Mouse (Mus musculus) left cerebral cortex, postnatal 36 days (tissue): ENCODE measurements around the gene Gal3st2. TPM values are rescaled to one million over a fixed set of nuclear protein-coding genes. Genes with fewer than 3 reads are reported as not detected.
A peak's percentile ranks its signal among the peaks of the same experiment; 100 is the strongest.
"Not testable (repeated sequence)": the region's sequence is repeated elsewhere in the genome, so short reads cannot be mapped to it uniquely, and the experiment has no call there.

Source experiments
- DNase-seq, 2 experiments: peaks; one replicate each; pipeline ENCODE4 v3.0.0; 2021 to 2022; ENCODE audit warnings: low spot score in 2 of 2, mixed read lengths in 1 of 2
- intact Hi-C: fragments of 180-260 bp; cut with DNase I; formaldehyde crosslinking; loops from one replicate; pipeline ENCODE4 v1.15.1; 2025
- total RNA-seq, 2 experiments: library from RNA; stranded (reverse); gene quantifications; 2 replicates each; pipeline ENCODE4 v1.2.3; 2021

The Gal3st2 gene
- total RNA-seq, 2 experiments from 2014 or later: 0.12 to 0.16 TPM

DNA sequence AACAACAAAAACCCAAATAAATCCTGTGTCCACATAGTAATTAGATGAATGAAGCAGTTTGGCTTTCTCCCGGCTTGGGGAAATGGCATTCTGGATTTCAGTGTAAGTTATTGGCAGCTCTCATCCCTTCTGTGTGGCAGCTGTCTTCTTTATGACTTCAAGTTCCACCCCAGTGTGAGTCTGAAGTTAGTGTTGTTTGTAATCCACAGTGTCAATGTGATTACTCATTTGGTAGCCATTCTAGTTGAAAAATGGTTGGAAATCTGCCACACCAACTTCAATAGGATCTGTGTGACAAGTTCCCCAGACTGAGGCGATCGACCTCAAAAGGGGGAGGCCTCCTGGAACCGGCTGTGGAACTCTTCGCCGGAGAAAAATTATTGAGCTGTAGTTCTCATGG is 3.7 kb upstream of the Gal3st2 start:
- DNase-seq: no peak
- intact Hi-C loops: loop anchor here (2.0 kb wide), 1 partner anchor 63 kb away; no protein-coding TSS in a partner anchor

DNA sequence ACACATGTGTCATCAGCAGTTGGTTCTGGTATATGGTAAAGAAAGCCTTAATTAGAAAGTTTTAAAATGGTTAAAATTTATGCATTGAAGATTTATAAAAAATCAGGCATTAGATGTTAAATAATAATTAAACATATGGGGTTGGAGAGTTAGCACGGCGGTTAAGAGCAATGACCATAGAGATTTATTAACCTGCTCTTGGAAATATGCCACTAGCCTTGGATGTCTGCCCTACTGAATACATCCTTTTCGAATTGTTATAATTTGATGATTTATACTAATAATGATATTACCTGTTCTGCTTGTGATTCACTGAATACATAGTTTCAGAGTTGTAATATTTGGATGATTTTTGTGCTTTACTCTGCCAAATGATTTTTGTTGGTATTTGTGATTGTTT is 3.1 kb upstream of the Gal3st2 start:
- intact Hi-C loops: loop anchor here (2.0 kb wide), 1 partner anchor 63 kb away; no protein-coding TSS in a partner anchor
- no peak for DNase-seq

DNA sequence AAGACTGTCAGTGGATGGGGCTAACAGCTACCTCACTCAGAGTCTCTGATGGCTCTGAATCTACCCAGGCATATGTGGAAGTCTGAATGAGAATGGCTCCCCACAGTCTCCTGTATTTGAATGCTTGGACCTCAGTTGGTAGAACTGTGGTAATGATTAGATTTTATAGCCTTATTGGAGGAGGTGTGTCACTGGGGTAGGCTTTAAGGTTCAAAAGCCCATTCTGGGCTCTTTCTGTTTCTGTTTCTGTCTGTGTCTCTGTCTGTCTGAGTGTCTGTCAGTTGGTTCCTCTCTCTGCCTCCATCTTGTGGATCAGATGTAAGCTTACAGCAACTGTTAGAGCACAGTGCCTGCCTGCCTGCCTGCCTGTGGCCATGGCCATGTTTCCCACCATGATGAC is 1.5 kb upstream of the Gal3st2 start:
- intact Hi-C loops: no loop called here
- no peak for DNase-seq

DNA sequence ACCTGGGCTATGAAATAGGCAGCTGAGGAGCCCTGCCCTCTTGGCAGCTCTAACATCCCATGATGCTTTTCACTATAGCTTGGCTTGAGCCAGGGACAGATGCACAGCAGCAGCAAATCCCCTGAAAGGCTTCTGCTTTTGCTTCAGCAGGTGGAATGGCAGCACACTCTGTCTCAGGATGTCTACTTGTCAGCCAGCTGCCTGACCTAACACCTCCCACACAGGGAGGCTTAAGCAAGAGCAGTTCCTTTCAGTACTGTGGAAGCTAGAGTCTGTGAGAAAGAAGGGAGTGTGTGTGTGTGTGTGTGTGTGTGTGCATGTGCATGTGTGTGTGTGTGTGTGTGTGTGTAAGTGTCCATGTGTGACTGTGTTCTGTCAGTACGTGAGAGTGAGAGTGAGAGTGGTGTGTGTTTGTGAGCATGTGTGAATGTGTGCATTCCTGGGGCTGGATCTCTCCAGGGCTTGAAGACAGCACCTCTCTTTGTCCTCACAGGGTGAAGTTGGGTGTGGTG is 10.5 kb downstream of the Gal3st2 start:
- intact Hi-C loops, DNase-seq: not testable (repeated sequence)

DNA sequence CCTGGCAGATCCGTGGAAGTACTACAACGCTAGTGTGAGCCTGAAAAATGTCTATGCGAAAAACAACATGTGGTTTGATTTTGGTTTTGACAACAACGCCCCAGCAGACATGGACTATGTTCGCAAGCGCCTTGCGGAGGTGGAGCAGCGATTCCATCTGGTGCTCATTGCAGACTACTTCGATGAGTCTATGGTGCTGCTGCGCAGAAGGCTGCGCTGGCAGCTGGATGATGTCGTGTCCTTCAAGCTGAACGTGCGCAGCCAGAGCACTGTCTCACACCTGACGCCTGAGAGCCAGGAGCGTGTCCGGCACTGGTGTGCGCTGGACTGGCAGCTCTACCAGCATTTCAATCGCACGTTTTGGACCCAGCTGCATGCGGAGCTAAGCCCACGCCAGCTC is 13.3 kb downstream of the Gal3st2 start:
- intact Hi-C loops: not testable (repeated sequence)
- DNase-seq: peak; percentile 18 to 22

DNA sequence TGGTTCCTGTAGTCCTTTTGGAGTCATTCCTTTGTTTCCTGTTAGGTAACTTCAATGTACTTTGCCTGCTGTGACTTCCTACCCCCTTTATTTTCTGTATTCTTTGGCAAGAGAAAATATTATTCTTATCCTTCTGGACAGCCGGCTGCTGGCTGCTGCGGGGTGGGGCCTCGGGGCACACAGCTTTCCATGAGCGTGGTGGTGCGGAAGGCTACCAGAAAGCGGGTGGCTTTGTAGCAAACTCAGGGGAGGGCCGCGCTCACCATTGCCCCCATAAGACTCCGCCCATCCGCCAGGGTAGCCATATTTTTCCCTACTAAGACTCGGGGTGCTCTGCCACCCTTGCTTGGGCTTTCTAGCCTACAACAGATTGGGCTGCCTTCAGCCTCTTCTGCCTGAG is 20.7 kb downstream of the Gal3st2 start:
- intact Hi-C loops, DNase-seq: not testable (repeated sequence)

DNA sequence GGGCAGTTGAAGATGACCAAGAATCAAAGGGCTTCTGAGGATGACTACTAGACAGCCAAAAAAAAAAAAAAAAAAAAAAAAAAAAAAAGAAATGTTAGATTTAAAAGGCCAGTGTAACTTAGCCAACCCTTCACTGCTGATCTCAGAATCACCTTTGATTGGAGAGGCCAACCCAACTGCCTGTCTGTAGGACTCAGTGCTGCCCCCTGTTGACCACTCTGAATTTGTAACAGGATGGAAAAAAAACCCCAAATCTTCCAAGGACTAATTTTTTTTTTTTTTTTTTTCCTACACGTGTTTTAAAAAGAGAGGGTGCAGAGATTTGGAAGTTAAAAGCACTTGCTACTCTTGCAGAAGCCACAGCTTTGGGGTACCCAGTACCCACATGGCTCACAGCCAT is 29.8 kb downstream of the Gal3st2 start:
- intact Hi-C loops, DNase-seq: not testable (repeated sequence)

DNA sequence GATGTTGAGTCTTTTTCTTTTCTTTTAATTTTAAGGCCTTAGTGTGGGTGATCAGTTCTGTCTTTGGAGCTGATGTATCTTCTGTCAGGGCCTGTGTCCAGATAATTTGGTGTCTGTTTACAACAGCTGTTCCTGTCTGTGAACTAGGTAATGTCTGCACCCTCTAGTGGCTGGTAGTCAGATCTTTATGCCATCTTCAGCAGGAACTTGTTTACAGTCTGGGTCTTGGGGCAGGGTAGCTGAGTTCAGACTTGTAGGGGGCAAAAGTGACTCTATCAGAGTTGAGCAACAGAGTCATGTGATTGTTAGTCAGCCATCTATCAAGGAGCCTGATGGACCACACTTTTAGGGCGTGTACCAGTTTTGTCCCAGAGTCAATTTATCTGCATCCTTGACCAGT is 36.3 kb downstream of the Gal3st2 start:
- DNase-seq, intact Hi-C loops: not testable (repeated sequence)

DNA sequence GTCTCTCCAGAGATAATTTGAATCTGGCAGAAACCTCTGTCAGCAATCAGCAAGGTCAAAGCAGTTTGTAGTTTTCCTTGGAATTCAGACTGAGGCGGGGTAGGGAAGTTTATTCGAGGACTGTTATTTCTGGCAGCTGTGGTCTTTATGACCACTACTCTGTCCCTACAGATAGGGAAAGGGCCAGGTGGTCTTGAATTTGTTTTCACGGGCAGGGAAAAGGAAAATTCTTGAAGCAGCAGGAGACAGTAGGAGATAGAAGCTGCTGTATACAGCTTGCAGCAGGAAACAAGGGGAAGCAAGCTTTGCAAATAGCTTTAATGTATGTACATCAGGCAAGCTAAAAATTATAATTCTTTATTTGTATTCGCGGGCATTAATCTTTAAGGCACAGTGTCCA is 40.2 kb downstream of the Gal3st2 start:
- intact Hi-C loops, DNase-seq: not testable (repeated sequence)

DNA sequence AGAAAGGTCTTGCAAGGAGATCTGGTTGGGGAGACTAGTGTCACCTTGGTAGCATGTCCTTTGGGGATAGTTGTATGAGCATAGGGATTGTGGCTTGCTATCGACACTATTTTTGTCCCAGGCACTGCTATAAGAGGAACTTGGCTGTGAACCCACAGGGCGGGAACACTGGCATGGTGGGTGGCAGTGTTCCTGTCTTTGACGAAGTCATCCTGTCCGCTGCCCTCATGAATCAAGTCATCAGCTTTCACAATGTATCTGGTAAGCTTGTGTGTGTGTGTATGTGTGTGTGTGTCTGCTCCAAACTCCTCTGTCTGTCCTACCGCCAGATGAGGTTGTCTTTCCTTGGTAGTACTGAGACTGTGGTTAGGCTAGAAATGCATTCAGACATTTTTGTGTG is 45.6 kb downstream of the Gal3st2 start:
- intact Hi-C loops, DNase-seq: not testable (repeated sequence)

DNA sequence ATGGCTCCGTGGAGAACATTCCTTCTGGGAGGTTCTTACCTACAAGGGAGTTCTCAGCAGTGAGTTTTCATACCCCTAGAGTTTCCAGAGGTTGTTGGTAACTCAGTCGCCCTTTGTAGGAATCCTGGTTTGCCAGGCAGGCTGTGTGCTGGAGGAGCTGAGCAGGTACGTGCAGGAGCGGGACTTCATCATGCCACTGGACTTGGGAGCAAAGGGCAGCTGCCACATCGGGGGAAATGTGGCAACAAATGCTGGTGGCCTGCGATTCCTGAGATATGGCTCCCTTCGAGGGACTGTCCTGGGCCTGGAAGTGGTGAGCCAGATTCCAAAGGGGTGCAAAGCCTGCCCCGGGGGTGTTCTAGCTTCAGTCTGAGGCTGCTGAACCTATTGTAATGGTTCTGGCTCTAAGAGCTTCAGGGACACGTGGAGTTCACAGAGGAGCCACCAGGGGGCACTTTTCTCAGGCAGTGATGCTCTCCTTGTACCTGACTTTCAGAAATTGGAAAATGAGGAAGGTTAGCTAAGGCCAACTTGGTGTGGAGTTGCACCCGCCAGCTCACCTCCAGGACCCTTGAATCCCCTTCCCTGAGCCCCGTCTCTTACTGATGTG is 48.0 kb downstream of the Gal3st2 start:
- intact Hi-C loops, DNase-seq: not testable (repeated sequence)

DNA sequence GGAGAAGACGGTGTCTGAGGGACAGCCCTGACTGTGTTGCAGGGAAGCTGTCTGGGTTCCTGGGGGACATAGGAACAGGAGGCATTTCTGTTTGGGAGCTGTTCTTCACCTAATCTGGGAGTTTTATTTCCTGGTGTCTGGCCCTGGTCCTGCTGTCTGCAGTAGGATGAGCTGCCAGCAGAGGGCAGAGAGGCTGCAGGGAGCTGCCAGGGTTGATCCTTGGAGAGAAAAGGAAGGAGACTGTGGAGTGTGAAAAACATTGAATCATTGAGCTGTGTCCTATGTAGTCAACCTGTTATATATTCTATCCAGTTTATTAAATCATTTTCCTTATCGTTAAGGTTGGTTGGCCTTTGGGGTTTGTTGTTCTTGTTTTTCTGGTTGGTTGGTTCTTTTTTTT is 50.8 kb downstream of the Gal3st2 start:
- DNase-seq, intact Hi-C loops: not testable (repeated sequence)

DNA sequence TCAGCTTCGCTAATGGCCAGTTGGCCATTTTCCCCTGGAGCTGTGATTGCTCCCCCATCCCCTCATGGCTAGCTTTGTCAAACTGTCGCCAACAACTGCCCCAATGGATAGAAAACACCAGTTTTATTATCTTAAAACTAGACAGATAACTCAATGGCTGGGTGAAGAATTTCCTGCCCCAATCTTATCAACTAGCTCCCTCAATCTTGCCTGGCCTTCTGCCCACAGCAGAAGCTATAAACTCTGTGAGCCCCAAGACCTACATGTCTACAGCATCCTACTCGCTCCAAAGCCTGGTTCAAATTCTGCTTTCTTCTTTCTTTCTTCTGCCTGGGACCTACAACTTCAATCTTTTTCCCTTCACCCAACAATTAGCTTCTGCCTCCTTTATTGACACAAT is 56.1 kb downstream of the Gal3st2 start:
- intact Hi-C loops: not testable (repeated sequence)

DNA sequence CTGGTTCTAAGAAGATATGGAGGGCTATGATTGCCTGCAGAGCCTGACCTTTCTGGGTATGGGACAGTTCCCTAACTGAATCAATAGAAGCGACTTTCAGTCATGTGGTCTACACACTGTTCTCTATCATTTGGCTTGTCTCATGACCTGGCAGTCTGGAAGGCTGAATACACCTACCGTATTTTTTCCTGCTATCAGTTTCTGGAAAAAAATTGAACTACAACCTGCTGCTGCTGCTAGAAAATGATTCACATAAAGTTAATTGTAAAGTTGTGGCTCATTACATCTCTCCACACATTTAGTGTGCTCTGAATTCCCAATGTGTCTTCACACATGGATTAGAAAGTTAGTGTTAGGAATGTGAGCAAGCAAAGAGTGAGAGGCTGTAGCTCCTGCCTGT is 56.9 kb downstream of the Gal3st2 start, which contains the start of gene Gal3st2b:
TSS of gene Gal3st2b (plus strand) at position 301 of the 400 bp plus-strand sequence.
- intact Hi-C loops, DNase-seq: not testable (repeated sequence)

More for the DNA sequence above, 56.1 kb downstream of the Gal3st2 start:
- DNase-seq: not testable (repeated sequence)

DNA sequence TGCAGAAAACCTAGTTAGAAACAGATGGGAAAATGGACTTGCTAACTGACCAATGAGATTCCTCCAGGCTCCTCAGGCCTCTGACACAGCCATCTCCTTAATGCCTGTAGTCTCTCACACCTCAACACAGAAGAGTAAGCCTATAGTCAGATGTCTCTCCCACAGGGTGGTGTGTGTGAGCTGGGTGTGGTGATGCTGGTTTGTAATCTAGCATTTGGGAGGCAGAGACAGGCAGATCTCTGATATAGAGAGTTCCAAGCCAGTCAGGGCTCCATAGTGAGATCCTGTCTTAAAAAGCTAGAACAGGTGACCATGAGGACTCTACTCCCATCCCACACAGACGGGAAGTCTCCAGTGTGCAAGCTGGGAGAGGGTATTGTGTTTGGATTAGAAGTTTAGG is 57.7 kb downstream of the Gal3st2 start:
- DNase-seq, intact Hi-C loops: not testable (repeated sequence)

DNA sequence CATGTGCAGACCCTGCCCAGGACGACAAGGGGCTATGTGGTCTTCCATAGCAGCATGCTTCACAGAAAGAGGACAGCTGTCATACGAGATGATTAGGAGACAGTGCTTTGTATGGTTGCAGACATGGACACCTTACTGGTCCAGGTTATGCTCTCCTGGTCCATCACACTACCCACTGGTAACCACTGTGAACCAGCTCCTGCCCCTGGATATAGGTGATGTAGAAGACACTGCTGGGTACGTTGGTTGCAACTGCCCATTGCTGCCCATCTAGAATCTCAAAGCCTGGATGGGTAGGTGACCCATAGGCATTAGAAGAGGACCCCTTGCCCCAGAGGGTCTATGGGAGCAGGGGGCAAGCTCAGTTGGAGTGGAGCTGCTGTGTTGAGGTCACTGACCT is 58.2 kb downstream of the Gal3st2 start:
- DNase-seq, intact Hi-C loops: not testable (repeated sequence)

DNA sequence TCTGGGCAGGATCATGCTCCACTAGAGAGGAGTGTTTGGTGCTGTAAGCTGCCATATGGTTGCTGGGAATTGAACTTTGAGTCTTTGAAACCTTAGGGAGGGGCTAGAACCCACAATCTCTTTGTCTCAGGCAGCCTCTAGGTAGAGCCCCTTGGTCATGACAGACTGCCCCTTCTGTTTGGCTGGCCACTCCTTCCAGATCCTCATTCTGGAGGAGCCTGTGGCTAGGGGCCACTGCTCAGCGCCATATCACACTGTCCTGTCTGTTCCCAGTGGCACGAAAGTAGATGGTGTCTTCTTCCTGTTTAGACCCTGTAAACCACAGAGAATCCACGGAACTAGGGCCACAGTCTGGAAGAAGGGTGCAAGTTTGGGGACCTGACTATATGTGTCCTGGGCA is 61.5 kb downstream of the Gal3st2 start:
- not testable (repeated sequence) for DNase-seq
- intact Hi-C loops: loop anchor here (5.0 kb wide), 1 partner anchor 70 kb away; the partner anchor contains the start of gene Gal3st2c

DNA sequence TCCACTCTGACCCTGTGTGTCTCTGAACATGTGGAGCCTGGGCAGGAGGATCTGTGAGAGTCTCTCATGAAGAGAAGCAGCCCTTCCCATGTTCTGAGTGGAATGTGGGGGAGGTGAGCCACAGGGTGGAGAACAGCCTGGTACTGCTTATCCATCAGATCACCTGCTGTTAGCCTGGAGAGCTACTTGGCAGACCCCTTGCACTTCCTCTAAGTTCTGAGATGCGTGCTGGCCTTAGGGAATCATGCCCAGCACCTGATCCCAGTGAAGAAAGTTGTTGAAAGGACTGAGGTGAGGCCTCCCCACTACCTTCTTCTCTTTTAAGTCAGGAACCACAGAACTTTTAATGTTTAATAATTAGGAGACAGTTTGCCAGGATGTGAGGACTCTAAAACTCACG is 62.0 kb downstream of the Gal3st2 start:
- DNase-seq: not testable (repeated sequence)
- intact Hi-C loops: loop anchor here (5.0 kb wide), 1 partner anchor 69 kb away; the partner anchor contains the start of gene Gal3st2c
